ENCODE assay signal across 18 mouse cellular contexts in the genomic region with DNA sequence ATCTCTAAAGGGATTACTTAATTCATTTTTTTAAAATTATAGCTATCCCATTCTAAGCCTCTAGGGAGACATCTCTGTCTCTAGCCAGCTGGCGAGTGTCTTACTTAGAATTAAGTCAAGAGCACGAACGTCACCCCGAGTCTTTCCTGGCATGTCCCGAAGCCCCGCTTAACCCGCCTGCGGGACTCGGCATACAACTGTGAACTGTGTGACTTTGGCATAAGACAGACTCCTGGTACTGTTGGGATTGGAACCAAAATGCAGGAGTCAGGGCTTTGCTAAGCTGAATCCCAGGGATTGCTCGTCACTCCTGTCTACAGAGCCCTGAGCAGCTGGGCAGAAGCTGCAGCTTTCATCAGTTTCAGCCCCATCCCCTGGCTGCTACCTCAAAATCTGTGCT. TPM values are rescaled to one million over a fixed set of nuclear protein-coding genes. Genes with fewer than 3 reads are reported as not detected.
DNase-seq lines count a peak whose midpoint lies in the region; ATAC-seq lines count a peak whose summit lies in the region.
"Had no signal": no experiment of that assay in that cellular context is flagged by ENCODE, and none has a peak within 500 bp of the region (broad histone marks: within the 10 kb centered on the region; RNA-seq: fewer than 3 reads in every experiment).

No protein-coding gene starts in this region.

- H3K9ac ChIP-seq in forebrain, embryonic 12.5 days, result no peak overlapping the region
- H3K9ac ChIP-seq in forebrain, embryonic 11.5 days (ENCODE audit: low read length), result no peak overlapping the region
- no peak overlapping the region for H3K9ac ChIP-seq in midbrain, embryonic 11.5 days (ENCODE audit: low read length)
- H3K9ac ChIP-seq in hindbrain, embryonic 15.5 days, result peak overlapping the region; percentile 26; the same call in 1 of the 2 replicates
- peak overlapping the region; percentile 57 for H3K9ac ChIP-seq in neural tube, embryonic 14.5 days (replicated peaks; ENCODE audit: low read depth, low read length)
- H3K9ac ChIP-seq: heart, embryonic 15.5 days; liver, embryonic 15.5 days had no signal

- H3K4me1 ChIP-seq in forebrain, embryonic 12.5 days, result peaks cover 33% of the 10 kb centered on the region
- H3K4me1 ChIP-seq in forebrain, embryonic 11.5 days (replicated peaks; ENCODE audit: control insufficient read depth, insufficient read depth, low read length), result 0 out of 2 replicates have a peak, but pooled peaks cover 8% of the 10 kb centered on the region
- peaks cover 4% of the 10 kb centered on the region; the same call in 1 of the 2 replicates for H3K4me1 ChIP-seq in midbrain, embryonic 11.5 days (ENCODE audit: control insufficient read depth, insufficient read depth, low read length)
- H3K4me1 ChIP-seq in midbrain, embryonic 10.5 days, result peaks cover 35% of the 10 kb centered on the region
- H3K4me1 ChIP-seq in hindbrain, embryonic 15.5 days (replicated peaks), result peaks cover 35% of the 10 kb centered on the region
- H3K4me1 ChIP-seq in neural tube, embryonic 14.5 days (ENCODE audit: control insufficient read depth, insufficient read depth, low read length), result peaks cover 8% of the 10 kb centered on the region; the same call in 1 of the 2 replicates
- H3K4me1 ChIP-seq: liver, embryonic 15.5 days had no signal

- no peaks in the 10 kb centered on the region for H3K36me3 ChIP-seq in forebrain, embryonic 12.5 days (replicated peaks)
- no peaks in the 10 kb centered on the region for H3K36me3 ChIP-seq in forebrain, embryonic 11.5 days (ENCODE audit: control insufficient read depth, insufficient read depth, low read length)
- no peaks in the 10 kb centered on the region for H3K36me3 ChIP-seq in midbrain, embryonic 11.5 days (ENCODE audit: control insufficient read depth, insufficient read depth, low read length)
- no peaks in the 10 kb centered on the region for H3K36me3 ChIP-seq in midbrain, embryonic 10.5 days
- no peaks in the 10 kb centered on the region for H3K36me3 ChIP-seq in hindbrain, embryonic 15.5 days
- no peaks in the 10 kb centered on the region for H3K36me3 ChIP-seq in neural tube, embryonic 14.5 days (ENCODE audit: control insufficient read depth, insufficient read depth, low read length)
- H3K36me3 ChIP-seq: heart, embryonic 15.5 days; liver, embryonic 15.5 days had no signal

- no peak for DNase-seq in forebrain, embryonic 11.5 days (ENCODE audit: low spot score)
- no peak for DNase-seq in midbrain, embryonic 11.5 days (ENCODE audit: low spot score, missing footprints)
- DNase-seq in midbrain, embryonic 10.5 days (ENCODE audit: low spot score), result no peak
- no peak for DNase-seq in embryo, embryonic 11 days
- DNase-seq in layer of hippocampus, postnatal 25 days (ENCODE audit: extremely low spot score in 1 of 2, low spot score in 1 of 2), result no peak
- DNase-seq: adrenal gland, postnatal 25 days; cerebellum, adult 11 months; layer of hippocampus, postnatal 36 days; lung, postnatal 36 days had no signal

- H3K9me3 ChIP-seq in forebrain, embryonic 12.5 days, result no peaks in the 10 kb centered on the region
- no peaks in the 10 kb centered on the region for H3K9me3 ChIP-seq in forebrain, embryonic 11.5 days (ENCODE audit: control insufficient read depth, low read length)
- no peaks in the 10 kb centered on the region for H3K9me3 ChIP-seq in midbrain, embryonic 11.5 days (ENCODE audit: control insufficient read depth, low read length)
- H3K9me3 ChIP-seq in midbrain, embryonic 10.5 days (replicated peaks), result no peaks in the 10 kb centered on the region
- no peaks in the 10 kb centered on the region for H3K9me3 ChIP-seq in hindbrain, embryonic 15.5 days
- H3K9me3 ChIP-seq in neural tube, embryonic 14.5 days (ENCODE audit: control insufficient read depth, low read length), result no peaks in the 10 kb centered on the region
- H3K9me3 ChIP-seq: heart, embryonic 15.5 days; liver, embryonic 15.5 days had no signal

- 42% methylated on average over 10 of the region's 10 CpGs for WGBS in forebrain, embryonic 12.5 days
- 53% methylated on average over 10 of the region's 10 CpGs for WGBS in forebrain, embryonic 11.5 days
- 60% methylated on average over 10 of the region's 10 CpGs for WGBS in midbrain, embryonic 11.5 days
- 63% methylated on average over 10 of the region's 10 CpGs for WGBS in midbrain, embryonic 10.5 days
- 30% methylated on average over 10 of the region's 10 CpGs for WGBS in hindbrain, embryonic 15.5 days
- WGBS in neural tube, embryonic 14.5 days, result 31% methylated on average over 10 of the region's 10 CpGs

- H3K4me3 ChIP-seq in forebrain, embryonic 12.5 days (replicated peaks), result no peak overlapping the region; the same call in 1 of the 2 replicates
- H3K4me3 ChIP-seq in forebrain, embryonic 11.5 days (ENCODE audit: low read depth, low read length), result no peak overlapping the region
- H3K4me3 ChIP-seq in midbrain, embryonic 11.5 days (ENCODE audit: low read depth, low read length), result no peak overlapping the region
- no peak overlapping the region for H3K4me3 ChIP-seq in midbrain, embryonic 10.5 days
- peak overlapping the region; percentile 56 for H3K4me3 ChIP-seq in hindbrain, embryonic 15.5 days
- peak overlapping the region; percentile 46 for H3K4me3 ChIP-seq in neural tube, embryonic 14.5 days (ENCODE audit: low read depth, low read length)
- H3K4me3 ChIP-seq: heart, embryonic 15.5 days; liver, embryonic 15.5 days had no signal

- ATAC-seq in forebrain, embryonic 12.5 days (ENCODE audit: low FRiP score), result 0 out of 2 replicates have a peak, but pooled peaks have one; percentile 13
- ATAC-seq in forebrain, embryonic 11.5 days (replicated peaks; ENCODE audit: low FRiP score), result no peak
- peak; percentile 9; the same call in 1 of the 2 replicates for ATAC-seq in midbrain, embryonic 11.5 days (ENCODE audit: low FRiP score)
- peak; percentile 20; the same call in 1 of the 2 replicates for ATAC-seq in hindbrain, embryonic 15.5 days (ENCODE audit: low FRiP score, low read depth)
- ATAC-seq in neural tube, embryonic 14.5 days (ENCODE audit: low read depth), result no peak

- H3K4me2 ChIP-seq in forebrain, embryonic 12.5 days, result peak overlapping the region; percentile 10; the same call in 1 of the 2 replicates
- no peak overlapping the region for H3K4me2 ChIP-seq in forebrain, embryonic 11.5 days (ENCODE audit: low read depth, low read length, severe bottlenecking)
- H3K4me2 ChIP-seq in midbrain, embryonic 11.5 days, result no peak overlapping the region
- H3K4me2 ChIP-seq in hindbrain, embryonic 15.5 days, result peak overlapping the region; percentile 97
- H3K4me2 ChIP-seq in neural tube, embryonic 14.5 days (ENCODE audit: low read depth, low read length), result peak overlapping the region; percentile 79; the same call in 1 of the 2 replicates
- H3K4me2 ChIP-seq: heart, embryonic 15.5 days; liver, embryonic 15.5 days had no signal

- no peak overlapping the region for H3K27ac ChIP-seq in forebrain, embryonic 12.5 days
- H3K27ac ChIP-seq in forebrain, embryonic 11.5 days (ENCODE audit: low read depth, low read length), result no peak overlapping the region
- no peak overlapping the region for H3K27ac ChIP-seq in midbrain, embryonic 11.5 days (ENCODE audit: low read depth, low read length)
- no peak overlapping the region for H3K27ac ChIP-seq in midbrain, embryonic 10.5 days (replicated peaks)
- H3K27ac ChIP-seq in hindbrain, embryonic 15.5 days (replicated peaks), result peak overlapping the region; percentile 71
- H3K27ac ChIP-seq in neural tube, embryonic 14.5 days (ENCODE audit: low read depth, low read length), result peak overlapping the region; percentile 35; the same call in 1 of the 2 replicates
- H3K27ac ChIP-seq: heart, embryonic 15.5 days; kidney, postnatal 0 days; liver, embryonic 15.5 days had no signal

- H3K27me3 ChIP-seq in forebrain, embryonic 12.5 days, result peaks cover 60% of the 10 kb centered on the region
- H3K27me3 ChIP-seq in forebrain, embryonic 11.5 days (ENCODE audit: control insufficient read depth, insufficient read depth, low read length), result peaks cover 39% of the 10 kb centered on the region
- peaks cover 38% of the 10 kb centered on the region for H3K27me3 ChIP-seq in midbrain, embryonic 11.5 days (ENCODE audit: control insufficient read depth, insufficient read depth, low read length)
- H3K27me3 ChIP-seq in midbrain, embryonic 10.5 days (ENCODE audit: low read depth, poor library complexity, severe bottlenecking), result peaks cover 62% of the 10 kb centered on the region
- peaks cover 23% of the 10 kb centered on the region for H3K27me3 ChIP-seq in hindbrain, embryonic 15.5 days
- H3K27me3 ChIP-seq in neural tube, embryonic 14.5 days (ENCODE audit: control insufficient read depth, insufficient read depth, low read length), result peaks cover 16% of the 10 kb centered on the region

RNA-seq across cellular contexts. Expression of a gene that starts 2.4 kb away (rescaled TPM):
- polyA plus RNA-seq in forebrain, embryonic 12.5 days (2016; fragmentation: Nextera tagmentation; extraction: Ambion mirVana), result 3.3 and 3.9 TPM in 2 replicates
- 0.96 and 1.6 TPM in 2 replicates for polyA plus RNA-seq in forebrain, embryonic 11.5 days (2014; fragmentation: Nextera tagmentation; extraction: Ambion mirVana)
- polyA plus RNA-seq in midbrain, embryonic 11.5 days (2014; fragmentation: Nextera tagmentation; extraction: Ambion mirVana), result 0.80 and 1.2 TPM in 2 replicates
- polyA plus RNA-seq in midbrain, embryonic 10.5 days (2016; fragmentation: Nextera tagmentation; extraction: Ambion mirVana), result 0.53 and 0.67 TPM in 2 replicates
- polyA plus RNA-seq in hindbrain, embryonic 15.5 days (2015; fragmentation: Nextera tagmentation; extraction: Ambion mirVana), result 37.8 and 38.2 TPM in 2 replicates
- polyA plus RNA-seq in neural tube, embryonic 14.5 days (2014; fragmentation: Nextera tagmentation; extraction: Ambion mirVana), result 39.1 and 47.7 TPM in 2 replicates
- total RNA-seq in layer of hippocampus, postnatal 25 days (2021), result 1 to 10 TPM; 6.7 to 8.0 TPM
- total RNA-seq: adrenal gland, postnatal 25 days; ES-E14; monocyte, adult 5-6 weeks had no signal
- polyA plus RNA-seq: gonadal fat pad, adult 2 months had no signal

Comparison
In these comparisons a context has a peak if more than half of its experiments do, and no peak if none do; other contexts are left out.
1. ATAC-seq: peak in forebrain, embryonic 12.5 days (single experiment), midbrain, embryonic 11.5 days (single experiment) and hindbrain, embryonic 15.5 days (single experiment); none in forebrain, embryonic 11.5 days (single experiment) and neural tube, embryonic 14.5 days (single experiment).
2. H3K4me2 ChIP-seq: peak in forebrain, embryonic 12.5 days (single experiment), hindbrain, embryonic 15.5 days (single experiment) and neural tube, embryonic 14.5 days (single experiment); none in forebrain, embryonic 11.5 days (single experiment) and midbrain, embryonic 11.5 days (single experiment).
3. H3K27ac ChIP-seq: peak in hindbrain, embryonic 15.5 days (single experiment) and neural tube, embryonic 14.5 days (single experiment); none in forebrain, embryonic 12.5 days (single experiment), forebrain, embryonic 11.5 days (single experiment), midbrain, embryonic 11.5 days (single experiment) and midbrain, embryonic 10.5 days (single experiment).
4. H3K4me3 ChIP-seq: peak in hindbrain, embryonic 15.5 days (single experiment) and neural tube, embryonic 14.5 days (single experiment); none in forebrain, embryonic 12.5 days (single experiment), forebrain, embryonic 11.5 days (single experiment), midbrain, embryonic 11.5 days (single experiment) and midbrain, embryonic 10.5 days (single experiment).
5. H3K9ac ChIP-seq: peak in hindbrain, embryonic 15.5 days (single experiment) and neural tube, embryonic 14.5 days (single experiment); none in forebrain, embryonic 12.5 days (single experiment), forebrain, embryonic 11.5 days (single experiment) and midbrain, embryonic 11.5 days (single experiment).